Mouse (Mus musculus) liver, embryonic 14 days (tissue): ENCODE measurements around the gene Nsg1. TPM values are rescaled to one million over a fixed set of nuclear protein-coding genes. Genes with fewer than 3 reads are reported as not detected.

Experiments
- polyA plus RNA-seq: library from polyadenylated mRNA; depleted of rRNA; stranded (reverse); fragments of >200 nt; gene quantifications from 2 replicates; pipeline ENCODE4 v1.2.3, GENCODE M21; 2012; rRNA removed

The Nsg1 gene
- polyA plus RNA-seq: 1.2 and 1.3 TPM in 2 replicates

GRCm38 (mm10) chr5:38159634-38160413, at the start of gene Nsg1:
TSS of gene Nsg1 (minus strand) at chr5:38159907.

Other genes starting within 250 kb of the Nsg1 start
- 9.7 and 10.2 TPM in 2 replicates for gene Stx18, start 121.2 kb downstream of the Nsg1 start, polyA plus RNA-seq
- gene Zbtb49, start 60.5 kb upstream of the Nsg1 start, polyA plus RNA-seq: 3.3 and 3.6 TPM in 2 replicates
- 55.3 and 55.6 TPM in 2 replicates for gene Lyar, start 60.6 kb upstream of the Nsg1 start, polyA plus RNA-seq
- 25.1 and 31.8 TPM in 2 replicates for gene Tmem128, start 100.3 kb upstream of the Nsg1 start, polyA plus RNA-seq
- not detected in 2 replicates for gene Otop1, start 116.1 kb upstream of the Nsg1 start, polyA plus RNA-seq
- gene Drd5, start 159.5 kb upstream of the Nsg1 start, polyA plus RNA-seq: not detected in 2 replicates